15 mouse cellular contexts compared by ENCODE assay signal in the genomic region with DNA sequence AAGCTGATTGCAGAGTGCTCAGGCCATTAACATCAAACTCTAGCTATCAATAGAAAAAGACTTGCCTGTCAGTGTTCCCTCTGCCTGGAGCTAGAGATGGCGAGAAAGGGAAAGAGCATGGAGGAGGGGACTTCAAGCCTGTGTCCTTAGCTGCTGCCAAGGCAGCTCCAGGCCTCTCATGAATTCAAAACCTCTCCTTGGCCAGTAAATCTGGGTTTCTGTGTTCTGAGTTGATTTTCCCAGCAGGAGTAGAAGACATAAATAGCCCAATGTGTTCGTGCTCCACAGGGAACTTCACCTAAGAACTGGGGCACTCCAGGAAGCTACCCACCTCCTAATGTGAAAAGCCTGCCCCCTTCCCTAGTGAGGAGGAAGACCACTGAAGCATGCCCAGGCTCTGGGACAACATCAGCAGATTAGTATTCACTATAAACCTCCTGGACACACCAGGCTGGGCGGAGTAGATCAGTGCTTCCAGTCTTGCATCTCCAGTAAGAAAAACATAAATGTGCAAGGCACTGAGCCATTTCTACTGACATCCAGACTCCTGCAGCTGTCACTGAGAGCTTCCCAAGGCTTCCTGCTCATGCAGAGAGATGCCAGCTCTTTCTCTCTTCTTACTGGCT.
A peak's percentile ranks its signal among the peaks of the same experiment; 100 is the strongest.
DNase-seq lines count a peak whose midpoint lies in the region; ATAC-seq lines count a peak whose summit lies in the region.
"Had no signal": no experiment of that assay in that cellular context is flagged by ENCODE, and none has a peak within 500 bp of the region (broad histone marks: within the 10 kb centered on the region; RNA-seq: fewer than 3 reads in every experiment).

No protein-coding gene starts in this region.

- no peak overlapping the region for H3K27ac ChIP-seq in intestine, embryonic 16.5 days (ENCODE audit: low read length)
- no peak overlapping the region for H3K27ac ChIP-seq in liver, embryonic 11.5 days (ENCODE audit: low read depth, low read length)
- H3K27ac ChIP-seq: embryonic facial prominence, embryonic 15.5 days; heart, embryonic 15.5 days; kidney, postnatal 0 days; limb, embryonic 15.5 days; midbrain, embryonic 12.5 days had no signal

- H3K36me3 ChIP-seq in intestine, embryonic 16.5 days (ENCODE audit: control insufficient read depth, insufficient read depth, low read length), result no peaks in the 10 kb centered on the region
- H3K36me3 ChIP-seq in liver, embryonic 11.5 days (ENCODE audit: control insufficient read depth, insufficient read depth, low read length), result no peaks in the 10 kb centered on the region
- H3K36me3 ChIP-seq: embryonic facial prominence, embryonic 15.5 days; heart, embryonic 15.5 days; limb, embryonic 15.5 days; midbrain, embryonic 12.5 days had no signal

- no peak overlapping the region for H3K4me3 ChIP-seq in intestine, embryonic 16.5 days (ENCODE audit: low read length)
- no peak overlapping the region for H3K4me3 ChIP-seq in liver, embryonic 11.5 days (ENCODE audit: low read depth, low read length)
- H3K4me3 ChIP-seq: embryonic facial prominence, embryonic 15.5 days; heart, embryonic 15.5 days; limb, embryonic 15.5 days; midbrain, embryonic 12.5 days had no signal

- no peaks in the 10 kb centered on the region for H3K9me3 ChIP-seq in intestine, embryonic 16.5 days (ENCODE audit: control insufficient read depth, low read length)
- no peaks in the 10 kb centered on the region for H3K9me3 ChIP-seq in liver, embryonic 11.5 days (ENCODE audit: control insufficient read depth, low read length)
- H3K9me3 ChIP-seq: embryonic facial prominence, embryonic 15.5 days; heart, embryonic 15.5 days; limb, embryonic 15.5 days; midbrain, embryonic 12.5 days had no signal

- no peak overlapping the region for H3K9ac ChIP-seq in intestine, embryonic 16.5 days (ENCODE audit: low read depth, low read length)
- H3K9ac ChIP-seq in liver, embryonic 11.5 days (ENCODE audit: low read depth, low read length), result no peak overlapping the region
- H3K9ac ChIP-seq: embryonic facial prominence, embryonic 15.5 days; heart, embryonic 15.5 days; limb, embryonic 15.5 days; midbrain, embryonic 12.5 days had no signal

- no peaks in the 10 kb centered on the region for H3K4me1 ChIP-seq in intestine, embryonic 16.5 days (ENCODE audit: control insufficient read depth, insufficient read depth, low read length)
- no peaks in the 10 kb centered on the region for H3K4me1 ChIP-seq in liver, embryonic 11.5 days (replicated peaks; ENCODE audit: control insufficient read depth, insufficient read depth, low read length)
- H3K4me1 ChIP-seq: embryonic facial prominence, embryonic 15.5 days; heart, embryonic 15.5 days; limb, embryonic 15.5 days; midbrain, embryonic 12.5 days had no signal

- no peaks in the 10 kb centered on the region for H3K27me3 ChIP-seq in intestine, embryonic 16.5 days (replicated peaks; ENCODE audit: control insufficient read depth, insufficient read depth, low read length)
- H3K27me3 ChIP-seq in liver, embryonic 11.5 days (replicated peaks; ENCODE audit: control insufficient read depth, insufficient read depth, low read length), result no peaks in the 10 kb centered on the region
- H3K27me3 ChIP-seq: embryonic facial prominence, embryonic 15.5 days; heart, embryonic 15.5 days; limb, embryonic 15.5 days; midbrain, embryonic 12.5 days; Patski had no signal

- H3K4me2 ChIP-seq in intestine, embryonic 16.5 days (ENCODE audit: low read depth, low read length), result no peak overlapping the region
- no peak overlapping the region for H3K4me2 ChIP-seq in liver, embryonic 11.5 days
- H3K4me2 ChIP-seq: embryonic facial prominence, embryonic 15.5 days; heart, embryonic 15.5 days; limb, embryonic 15.5 days; midbrain, embryonic 12.5 days had no signal

- no peak for ATAC-seq in intestine, embryonic 16.5 days
- ATAC-seq in liver, embryonic 11.5 days (replicated peaks; ENCODE audit: low FRiP score), result no peak
- ATAC-seq: Patski had no signal

- peak; percentile 8 for DNase-seq in layer of hippocampus, adult 11-12 months (ENCODE audit: low spot score)
- DNase-seq in layer of hippocampus, adult 9-10 months (ENCODE audit: low spot score), result no peak
- DNase-seq in cerebellum, adult 8-10 months, result peak; percentile 7
- peak; percentile 45 to 53 for DNase-seq in frontal cortex, postnatal 36 days (ENCODE audit: low spot score in 2 of 2)
- peak; percentile 11 to 34 for DNase-seq in right cerebral cortex, adult 2 months (ENCODE audit: low spot score in 2 of 2)
- DNase-seq in urinary bladder, adult 18-20 months (ENCODE audit: low spot score in 2 of 2), result no peak
- DNase-seq in liver, embryonic 11.5 days (ENCODE audit: low spot score), result no peak
- DNase-seq: adrenal gland, adult 8-10 months had no signal

- 52% methylated on average over 3 of the region's 3 CpGs for WGBS in intestine, embryonic 16.5 days
- WGBS in liver, embryonic 11.5 days, result 58% methylated on average over 3 of the region's 3 CpGs

Comparison
In these comparisons a context has a peak if more than half of its experiments do, and no peak if none do; other contexts are left out.
1. DNase-seq: peak in layer of hippocampus, adult 11-12 months (single experiment), cerebellum, adult 8-10 months (single experiment), frontal cortex, postnatal 36 days (2 of 2) and right cerebral cortex, adult 2 months (2 of 2); none in layer of hippocampus, adult 9-10 months (single experiment), urinary bladder, adult 18-20 months (0 of 2) and liver, embryonic 11.5 days (single experiment).